Mouse (Mus musculus) lung, postnatal 0 days (tissue): ENCODE measurements around the gene Gm49711.

Source experiments
- CTCF ChIP-seq: IDR thresholded peaks from 2 replicates; pipeline ENCODE4 v1.5.1; 2016; ENCODE audit warnings: antibody characterized with exemption, mild to moderate bottlenecking
- EP300 ChIP-seq: IDR thresholded peaks from 2 replicates; pipeline ENCODE4 v1.6.1; 2016; ENCODE audit warnings: antibody characterized with exemption, mild to moderate bottlenecking, control low read depth

DNA sequence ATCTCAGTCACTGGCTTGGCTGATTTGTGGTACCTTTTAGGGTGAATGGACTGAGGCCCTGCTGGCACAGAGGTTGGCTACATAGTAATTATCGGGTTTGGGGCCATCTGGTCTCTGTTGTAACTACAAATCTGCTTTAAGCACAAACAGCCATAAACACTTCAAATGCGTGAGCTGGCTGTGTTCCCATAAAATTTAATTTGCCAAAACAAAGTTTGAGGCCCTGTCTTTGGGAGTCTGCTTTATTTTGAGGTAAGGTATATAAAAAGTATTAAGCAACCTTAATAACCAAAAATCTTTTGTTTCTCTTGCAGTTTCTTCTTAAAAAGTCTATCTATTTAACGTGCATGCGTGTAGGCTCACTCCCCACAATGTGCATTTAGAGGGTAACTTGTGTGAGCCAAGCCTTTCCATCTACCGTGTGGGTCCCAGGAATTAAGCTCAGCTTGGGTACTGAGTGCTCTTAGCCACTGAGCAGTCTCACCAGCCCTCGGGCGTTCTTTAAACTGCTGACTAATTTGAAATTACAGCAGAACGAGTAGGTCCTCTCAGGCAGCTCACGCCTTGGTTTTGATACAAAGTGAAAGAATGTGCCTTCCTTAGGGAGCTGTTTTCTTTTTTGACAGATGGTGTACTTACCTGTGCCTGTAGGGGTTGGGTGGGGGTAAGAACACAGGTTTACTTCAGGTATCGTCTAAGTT lies 40.4 kb downstream of the Gm49711 start:
- TF ChIP-seq CTCF (no peak), EP300 (no peak)
